Mouse (Mus musculus) cerebellum, postnatal 25 days (tissue): Measurements from ENCODE around the gene Klhl21.
A peak's percentile ranks its signal among the peaks of the same experiment; 100 is the strongest.
"Not testable (repeated sequence)": the region's sequence is repeated elsewhere in the genome, so short reads cannot be mapped to it uniquely, and the experiment has no call there.

Experiments
- DNase-seq, 2 experiments: peaks; one replicate each; pipeline ENCODE4 v3.0.0; 2021; ENCODE audit warnings: mixed read lengths in 2 of 2

Klhl21 gene

GRCm38 (mm10) chr4:152024525-152024924, 15.9 kb downstream of the Klhl21 start:
- DNase-seq = no peak

DNA sequence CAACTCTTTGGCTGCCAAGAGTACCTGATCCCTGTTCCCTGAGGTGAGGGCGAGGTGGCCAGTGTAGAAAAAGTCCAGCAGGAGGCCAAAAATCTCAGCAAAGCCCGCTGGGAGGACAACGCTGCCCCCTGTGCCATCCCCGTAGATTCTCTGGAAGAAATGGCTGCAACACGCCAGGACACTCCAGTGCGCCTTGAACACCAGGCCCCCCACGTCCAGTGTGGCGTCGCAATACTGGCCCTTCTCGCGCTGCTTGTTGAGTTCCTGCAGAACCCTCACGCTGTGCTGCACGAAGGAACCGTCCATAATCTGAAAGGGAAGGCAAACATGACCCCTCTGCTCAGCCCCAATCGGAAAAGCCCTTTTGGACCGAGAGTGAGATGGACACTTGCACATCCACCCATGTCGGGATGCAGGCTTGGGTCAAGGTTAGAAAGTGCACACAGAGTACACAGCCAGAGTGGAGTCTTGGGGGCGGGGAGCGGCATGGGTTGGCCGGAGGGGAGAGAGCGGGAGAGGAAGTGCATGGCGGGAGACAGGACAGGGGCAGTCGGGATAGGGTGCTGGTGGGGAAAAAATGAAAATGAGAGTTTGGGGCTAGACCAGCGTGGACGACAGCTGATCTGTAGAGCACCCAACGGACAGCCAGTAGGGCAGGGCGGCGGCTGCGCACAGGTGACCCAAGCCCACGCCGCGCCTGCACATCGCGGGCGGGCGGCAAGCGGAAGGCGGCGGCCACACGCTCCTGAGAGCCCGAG, 18.3 kb downstream of the Klhl21 start:
- DNase-seq = no peak

DNA sequence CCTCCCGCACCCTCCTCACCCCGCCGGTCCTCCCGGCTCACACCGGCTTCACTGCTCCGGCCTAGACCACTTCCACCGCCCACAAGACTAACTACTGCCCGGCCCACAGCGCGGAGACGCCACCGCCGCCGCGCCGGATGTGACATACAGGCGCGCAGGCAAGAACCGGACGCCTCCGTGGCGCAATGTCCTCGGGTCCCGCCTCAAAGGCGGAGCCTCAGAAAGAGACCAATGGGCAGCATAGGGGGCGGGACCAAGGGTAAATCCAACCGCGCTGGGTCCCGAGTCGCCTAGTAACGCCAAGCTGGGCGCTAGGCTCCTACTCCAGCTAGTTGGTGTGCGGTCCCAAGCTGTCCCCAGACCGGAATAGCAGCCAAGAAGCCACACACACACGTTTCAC, 18.9 kb downstream of the Klhl21 start, which contains the start of gene Zbtb48:
Gene Zbtb48, minus strand, starts transcription at position 148 of the 400 bp plus-strand sequence.
- DNase-seq = peak; percentile 95 to 97

DNA sequence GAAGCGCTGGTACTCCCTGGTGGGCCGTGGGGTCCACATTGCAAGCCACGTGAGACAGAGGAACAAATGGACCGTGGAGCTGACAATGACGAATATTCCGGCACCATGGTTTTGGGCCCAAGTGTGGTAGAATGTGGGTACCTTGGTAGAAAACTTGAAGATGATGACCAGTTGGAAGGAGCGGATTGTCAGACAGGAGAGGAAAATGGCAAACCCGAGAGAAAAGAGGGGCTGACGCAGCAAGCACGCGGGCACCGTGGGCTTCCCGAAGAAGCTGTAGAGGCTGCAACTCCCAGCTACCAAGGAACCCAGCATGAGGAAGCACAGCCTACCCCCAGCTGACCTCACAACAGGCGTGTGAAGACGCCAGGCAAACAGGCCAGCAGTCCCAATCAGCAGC, 19.9 kb downstream of the Klhl21 start:
- DNase-seq = no peak

DNA sequence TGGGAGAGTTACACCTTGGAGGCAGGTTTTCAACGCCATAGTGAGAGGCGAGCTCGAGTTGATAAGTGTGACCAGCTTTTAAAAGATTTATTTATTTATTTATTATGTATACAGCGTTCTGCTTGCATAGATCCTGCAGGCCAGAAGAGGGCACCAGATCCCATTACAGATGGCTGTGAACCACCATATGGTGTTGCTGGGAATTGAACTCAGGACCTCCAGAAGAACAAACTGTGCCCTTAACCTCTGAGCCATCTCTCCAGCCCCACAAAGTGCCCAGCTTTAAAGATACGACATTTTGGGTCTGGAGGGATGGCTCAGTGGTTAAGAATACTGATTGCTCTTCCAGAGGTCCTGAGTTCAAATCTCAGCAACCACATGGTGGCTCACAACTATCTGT, 20.5 kb downstream of the Klhl21 start:
- DNase-seq = peak in 1 of 2 experiments; percentile 59

DNA sequence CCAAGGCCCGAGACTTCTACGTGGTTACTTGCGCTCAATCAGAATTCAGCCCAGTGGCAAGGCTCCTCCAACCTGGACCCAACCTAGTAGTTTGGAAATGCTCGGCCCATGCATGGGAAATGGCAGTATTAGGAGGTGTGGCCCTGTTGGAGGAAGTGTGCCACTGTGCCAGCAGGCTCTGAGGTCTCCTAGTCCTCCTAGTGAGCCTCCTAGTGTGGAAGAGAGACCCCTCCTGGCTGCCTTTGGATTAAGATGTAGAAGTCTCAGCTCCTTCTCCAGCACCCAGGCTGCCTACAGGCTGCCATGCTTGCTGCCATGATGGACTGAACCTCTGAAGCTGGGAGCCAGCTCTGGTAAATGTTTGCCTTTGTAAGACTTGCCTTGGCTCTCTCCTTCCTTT, 21.4 kb downstream of the Klhl21 start:
- no peak for DNase-seq

DNA sequence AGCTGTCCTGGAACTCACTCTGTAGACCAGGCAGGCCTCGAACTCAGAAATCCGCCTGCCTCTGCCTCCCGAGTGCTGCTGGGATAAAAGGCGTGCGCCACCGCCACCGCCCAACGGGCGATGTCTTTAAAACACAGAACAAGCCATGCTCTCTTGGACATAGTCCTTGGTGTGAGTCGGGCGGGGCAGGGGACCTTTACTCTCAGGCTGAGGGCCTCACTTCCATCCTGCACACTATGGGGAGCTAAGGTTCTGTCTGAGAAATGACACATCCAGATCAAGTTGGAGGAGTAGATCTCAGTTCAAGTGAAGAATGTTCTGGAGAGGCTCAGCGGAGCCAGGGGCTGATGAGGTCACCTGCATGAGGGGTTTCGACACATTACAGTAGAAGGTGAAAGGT, 24.3 kb downstream of the Klhl21 start:
- no peak for DNase-seq

DNA sequence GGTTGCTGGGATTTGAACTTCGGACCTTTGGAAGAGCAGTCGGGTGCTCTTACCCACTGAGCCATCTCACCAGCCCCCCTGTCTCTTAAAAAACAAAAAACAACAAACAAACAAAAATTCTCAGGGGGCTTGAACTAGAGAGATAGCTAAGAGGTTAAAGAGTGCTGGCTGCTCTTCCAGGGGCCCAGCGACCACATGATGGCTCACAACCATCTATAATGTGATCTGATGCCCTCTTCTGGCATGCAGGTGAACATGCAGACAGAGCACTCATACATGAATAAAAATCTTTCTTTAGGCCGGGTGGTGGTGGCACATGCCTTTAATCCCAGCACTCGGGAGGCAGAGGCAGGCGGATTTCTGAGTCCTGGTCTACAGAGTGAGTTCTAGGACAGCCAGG, 27.9 kb downstream of the Klhl21 start:
- not testable (repeated sequence) for DNase-seq

- no peak for DNase-seq
Observed at GRCm38 (mm10) chr4:152038225-152038984, 29.8 kb downstream of the Klhl21 start, which contains the start of gene Tas1r1. Gene Tas1r1, minus strand, starts transcription at chr4:152038568.

DNA sequence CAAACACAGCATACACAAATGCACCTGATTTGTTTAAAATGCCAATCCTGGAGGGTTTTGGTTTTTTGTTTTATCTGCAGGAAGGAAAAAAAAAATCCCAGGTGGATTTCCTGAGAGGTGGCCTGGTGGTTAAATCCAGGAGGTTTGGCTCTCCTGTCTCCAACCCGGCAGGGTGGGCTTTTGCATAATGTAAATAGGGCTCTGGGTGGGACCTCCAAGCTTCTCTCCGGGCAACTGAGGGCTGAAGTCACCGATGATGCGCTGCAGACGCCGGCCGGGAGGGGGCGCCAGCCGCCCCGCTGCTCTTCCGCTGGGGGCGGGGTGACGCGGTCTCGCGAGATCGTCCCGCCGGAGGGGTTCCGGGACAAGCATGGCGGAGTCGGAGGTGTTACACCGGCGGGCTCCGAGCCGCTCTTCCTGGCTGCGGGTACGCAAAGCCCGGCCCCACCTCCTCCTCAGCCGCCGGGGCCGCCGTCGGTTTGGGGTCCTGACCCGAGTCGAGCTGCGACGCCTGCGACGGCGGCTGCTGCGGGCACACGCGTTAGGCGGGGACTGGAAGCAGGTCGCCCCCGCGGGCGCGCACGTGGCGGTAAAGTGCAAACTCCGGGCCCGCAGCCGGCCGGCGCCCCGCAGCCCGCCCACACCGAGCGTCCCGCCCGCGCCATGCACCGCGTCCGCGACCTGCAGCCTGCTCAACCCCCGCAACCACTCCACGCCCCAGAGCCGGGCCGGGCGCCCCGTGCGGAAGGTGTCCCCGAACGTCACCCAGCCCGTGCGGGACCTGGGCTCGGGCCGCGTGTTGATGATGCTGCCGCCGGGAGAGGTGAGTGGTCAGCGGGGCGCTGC, 30.6 kb downstream of the Klhl21 start, which contains the start of gene Nol9:
Gene Nol9, plus strand, starts transcription at position 337 of the 846 bp plus-strand sequence.
- peak; percentile 97 for DNase-seq

DNA sequence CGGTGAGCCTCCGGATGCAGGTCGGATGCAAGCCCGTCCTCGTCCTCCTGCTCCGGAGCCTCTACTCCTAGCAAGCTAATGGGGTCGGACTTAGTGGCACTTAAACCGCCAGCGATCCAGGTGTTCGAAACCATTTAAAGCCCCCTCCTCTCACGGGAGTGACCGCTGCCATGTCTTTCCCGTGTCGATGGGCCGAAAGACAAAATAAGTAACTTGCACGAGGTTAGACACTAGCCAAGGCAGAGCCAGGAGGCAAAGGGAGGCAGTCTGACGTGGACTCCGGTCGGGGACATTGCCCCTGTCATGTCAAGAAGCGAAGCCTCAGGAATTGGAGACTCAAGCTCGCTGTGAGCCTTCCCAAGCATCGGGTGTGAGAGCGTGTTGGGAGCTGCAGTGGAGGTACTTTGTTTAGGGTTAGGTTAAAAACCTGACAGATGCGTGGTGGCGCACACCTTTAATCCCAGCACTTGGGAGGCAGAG, 31.3 kb downstream of the Klhl21 start:
- no peak for DNase-seq

DNA sequence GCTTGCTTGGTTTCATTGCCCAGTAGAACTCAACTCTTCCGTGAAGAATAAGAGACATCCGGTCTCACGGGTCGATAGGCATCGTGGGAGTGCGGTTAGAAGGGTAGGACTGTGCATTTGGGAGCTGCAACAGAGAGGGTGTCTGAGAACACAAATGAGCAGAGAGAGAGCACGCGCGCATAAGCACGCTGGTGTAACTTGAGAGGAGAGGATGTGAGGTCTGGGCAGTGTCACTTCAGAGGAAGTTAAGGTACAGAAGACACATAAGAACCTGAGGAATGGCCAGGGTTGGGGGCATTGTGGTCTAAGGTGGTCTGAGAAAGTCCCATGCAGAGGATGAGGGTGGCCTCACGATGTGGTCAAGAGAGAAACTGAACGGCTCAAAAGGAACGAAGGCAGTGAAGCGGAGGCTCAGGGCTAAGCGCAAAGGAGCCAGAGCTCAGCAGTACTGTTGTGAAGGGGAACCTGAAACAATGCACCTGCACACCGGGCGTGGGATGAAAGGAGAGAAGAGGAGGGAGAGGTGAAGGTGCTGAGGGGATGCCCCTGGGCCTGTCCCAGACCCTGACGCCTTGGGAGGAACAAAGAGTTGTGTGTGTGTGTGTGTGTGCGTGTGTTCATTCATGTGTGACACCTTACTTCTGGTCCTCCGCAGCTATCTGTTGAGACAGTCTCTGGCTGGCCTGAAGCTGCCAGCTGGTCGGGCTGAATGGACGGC, 33.5 kb downstream of the Klhl21 start:
- DNase-seq = no peak

GRCm38 (mm10) chr4:152043171-152043570, 34.6 kb downstream of the Klhl21 start:
- no peak for DNase-seq

GRCm38 (mm10) chr4:152044609-152045008, 36.0 kb downstream of the Klhl21 start:
- DNase-seq = no peak

DNA sequence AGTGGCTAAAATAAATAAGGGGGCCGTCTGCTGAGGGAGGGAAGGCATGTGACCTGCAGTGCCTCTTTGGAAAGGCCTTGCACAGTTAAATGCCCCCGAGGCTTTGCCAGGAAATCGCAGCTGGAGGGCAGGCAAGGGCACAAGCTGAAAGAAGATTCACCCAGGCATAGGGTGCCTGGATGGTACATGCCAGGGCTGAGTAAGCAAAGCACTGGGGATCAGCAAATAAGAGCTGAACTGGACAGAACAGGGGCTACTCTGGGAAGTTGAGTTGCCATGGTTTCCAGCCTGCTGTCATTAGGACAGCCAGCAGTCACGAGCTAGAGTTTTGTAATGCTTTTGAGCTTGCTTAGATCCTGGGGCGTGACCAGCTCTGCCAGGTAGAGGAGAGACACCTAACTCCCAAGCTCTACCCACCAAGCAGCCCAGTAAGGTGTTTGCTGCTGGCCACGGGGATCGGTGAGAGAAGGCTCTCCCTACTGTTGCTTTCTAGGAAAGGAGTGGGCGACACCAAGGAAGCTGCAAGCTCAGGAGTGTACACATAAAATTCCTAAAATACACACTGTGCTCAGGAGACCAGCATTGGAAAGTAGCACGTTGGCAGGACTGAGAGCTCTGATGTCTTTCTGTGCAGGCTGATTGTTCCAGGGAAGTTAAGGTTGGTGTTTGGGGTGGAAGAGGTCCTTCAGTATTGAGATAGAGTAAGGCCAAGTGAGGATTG, 53.9 kb downstream of the Klhl21 start:
- DNase-seq = no peak

- DNase-seq = no peak
Observed at GRCm38 (mm10) chr4:152067280-152067679, 58.7 kb downstream of the Klhl21 start.
